Mouse (Mus musculus) G1E (cell line): ENCODE measurements around the gene Mid1ip1. TPM values are rescaled to one million over a fixed set of nuclear protein-coding genes. Genes with fewer than 3 reads are reported as not detected.
A peak's percentile ranks its signal among the peaks of the same experiment; 100 is the strongest.

ENCODE experiments used
- ATAC-seq: 2 replicates; pipeline ENCODE4 v1.8.0; 2016; ENCODE audit warnings: mild to moderate bottlenecking; ENCODE audit not compliant: insufficient number of reproducible peaks, poor library complexity, low FRiP score, severe bottlenecking; ENCODE audit errors: extremely low read depth
- DNase-seq: peaks from one replicate; pipeline ENCODE4 v3.0.0; 2012; ENCODE audit warnings: low spot score
- H3K27me3 ChIP-seq: 2 replicates; pipeline ENCODE4 v1.6.1; 2012; ENCODE audit warnings: mild to moderate bottlenecking, low read length, inconsistent platforms; ENCODE audit not compliant: insufficient read depth
- H3K36me3 ChIP-seq: replicated peaks from 2 replicates; pipeline ENCODE3; 2012; ENCODE audit warnings: mild to moderate bottlenecking, inconsistent platforms
- H3K4me1 ChIP-seq: 2 replicates; pipeline ENCODE4 v1.6.1; 2012; ENCODE audit warnings: low read depth, low read length, inconsistent platforms, mixed read lengths; ENCODE audit not compliant: insufficient read depth
- H3K4me3 ChIP-seq: 2 replicates; pipeline ENCODE4 v1.5.1; 2012; ENCODE audit warnings: low read depth, mild to moderate bottlenecking, inconsistent platforms, low read length, moderate library complexity, mixed read lengths
- H3K9me3 ChIP-seq: replicated peaks from 2 replicates; pipeline ENCODE4 v1.6.1; 2012; ENCODE audit warnings: inconsistent platforms
- CTCF ChIP-seq: IDR thresholded peaks from 2 replicates; pipeline ENCODE4 v1.5.1; 2012; ENCODE audit warnings: low read depth, low read length, inconsistent platforms, mixed read lengths
- GATA1 ChIP-seq: IDR thresholded peaks from 2 replicates; pipeline ENCODE4 v1.6.1; 2012; ENCODE audit warnings: borderline replicate concordance, low read length, inconsistent platforms, mixed read lengths
- GATA2 ChIP-seq: IDR thresholded peaks from 2 replicates; pipeline ENCODE4 v1.6.1; 2012; ENCODE audit warnings: low read depth, low read length, inconsistent platforms, borderline replicate concordance
- POLR2AphosphoS5 ChIP-seq: IDR thresholded peaks from 2 replicates; pipeline ENCODE4 v1.6.1; 2012; ENCODE audit warnings: low read depth, low read length, inconsistent platforms; ENCODE audit not compliant: insufficient replicate concordance
- TAL1 ChIP-seq: conservative IDR thresholded peaks from 2 replicates; pipeline ENCODE4 v1.6.1; 2012; ENCODE audit warnings: low read depth, low read length, inconsistent platforms, mixed read lengths
- polyA plus RNA-seq: library from polyadenylated mRNA; stranded (reverse); fragments of >175 nt; gene quantifications from 2 replicates; pipeline ENCODE4 v1.2.3, GENCODE M21; 2012
- total RNA-seq, 2 experiments: library from RNA; stranded (forward) in 1 of 2; stranded (reverse) in 1 of 2; fragments of 200-1000 nt in 1 of 2; fragments of >200 nt in 1 of 2; fragmentation: Nextera tagmentation in 1 of 2; gene quantifications; 2 replicates each; pipeline ENCODE4 v1.2.3; 2014 to 2017

Mid1ip1 gene
- total and polyA plus RNA-seq, 3 experiments: 14.3 to 59.2 (median 39.6) TPM

DNA sequence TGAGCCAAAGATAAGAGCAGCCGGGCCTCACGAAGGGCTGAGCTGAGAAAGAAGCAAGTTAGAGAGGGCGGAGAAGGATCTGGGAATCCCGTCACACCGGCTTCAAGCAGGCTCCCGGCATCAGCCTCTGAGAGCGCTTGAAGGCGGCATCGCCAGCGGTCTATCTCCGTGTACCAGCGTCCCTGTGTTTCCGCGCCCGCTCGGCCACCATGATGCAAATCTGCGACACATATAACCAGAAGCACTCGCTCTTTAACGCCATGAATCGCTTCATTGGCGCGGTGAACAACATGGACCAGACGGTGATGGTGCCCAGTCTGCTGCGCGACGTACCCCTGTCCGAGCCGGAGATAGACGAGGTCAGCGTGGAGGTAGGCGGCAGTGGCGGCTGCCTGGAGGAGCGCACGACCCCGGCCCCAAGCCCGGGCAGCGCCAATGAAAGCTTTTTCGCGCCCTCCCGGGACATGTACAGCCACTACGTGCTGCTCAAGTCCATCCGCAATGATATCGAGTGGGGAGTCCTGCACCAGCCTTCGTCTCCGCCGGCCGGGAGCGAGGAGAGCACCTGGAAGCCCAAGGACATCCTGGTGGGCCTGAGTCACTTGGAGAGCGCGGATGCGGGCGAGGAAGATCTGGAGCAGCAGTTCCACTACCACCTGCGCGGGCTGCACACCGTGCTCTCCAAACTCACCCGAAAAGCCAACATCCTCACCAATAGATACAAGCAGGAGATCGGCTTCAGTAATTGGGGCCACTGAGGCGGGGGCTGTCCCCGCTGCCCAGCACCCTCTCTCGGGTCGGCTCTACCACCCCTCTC lies 3.4 kb downstream of the Mid1ip1 start:
- peak overlapping the region; percentile 78 for H3K4me3 ChIP-seq
- H3K27me3 ChIP-seq: no peaks in the 10 kb centered on the region
- TF ChIP-seq GATA2: no peak
- no peak for TF ChIP-seq CTCF
- no peak for TF ChIP-seq TAL1
- no peak for TF ChIP-seq POLR2AphosphoS5
- no peak for TF ChIP-seq GATA1
- peaks cover 17% of the 10 kb centered on the region; the same call in 1 of the 2 replicates for H3K4me1 ChIP-seq
- ATAC-seq (no peak), DNase-seq (no peak)
- no peaks in the 10 kb centered on the region for H3K9me3 ChIP-seq
- H3K36me3 ChIP-seq: peaks cover 7% of the 10 kb centered on the region

DNA sequence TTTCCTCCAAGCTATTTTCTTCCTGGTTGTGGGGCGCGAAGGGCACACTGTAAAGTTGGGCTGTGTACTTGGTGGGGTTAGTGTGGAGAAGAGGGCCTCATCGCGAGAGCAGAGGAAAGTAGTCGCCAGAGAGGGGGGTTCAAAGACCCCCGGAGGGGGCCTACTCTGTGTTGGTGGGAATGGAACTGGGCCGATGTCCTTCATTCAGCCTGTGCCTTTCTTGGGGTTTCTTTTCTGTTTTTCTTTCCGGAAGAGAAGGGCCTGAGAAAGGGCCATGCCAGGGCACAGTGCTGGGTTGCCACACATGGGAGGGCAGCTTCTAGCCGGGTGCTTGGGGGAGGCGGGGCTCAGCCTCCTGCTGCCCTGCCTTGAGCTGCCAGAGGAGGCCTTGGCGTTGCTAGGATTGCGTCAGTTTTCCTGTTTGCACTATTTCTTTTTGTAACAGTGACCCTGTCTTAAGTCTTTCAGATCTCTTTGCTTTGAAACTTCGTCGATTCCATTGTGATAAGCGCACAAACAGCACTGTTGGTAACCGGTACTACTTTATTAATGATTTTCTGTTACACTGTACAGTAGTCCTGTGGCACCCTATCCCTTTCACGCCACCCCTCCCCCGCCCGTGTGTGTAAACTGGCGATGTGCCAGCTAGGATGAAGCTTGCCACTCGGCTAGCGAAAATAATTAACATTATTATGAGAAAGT lies 4.2 kb downstream of the Mid1ip1 start:
- ATAC-seq: peak; percentile 50
- H3K27me3 ChIP-seq: no peaks in the 10 kb centered on the region
- peak overlapping the region; percentile 78 for H3K4me3 ChIP-seq
- TF ChIP-seq GATA1: no peak
- no peak for TF ChIP-seq POLR2AphosphoS5
- TF ChIP-seq TAL1: no peak
- no peak for TF ChIP-seq CTCF
- TF ChIP-seq GATA2: no peak
- peaks cover 15% of the 10 kb centered on the region; the same call in 1 of the 2 replicates for H3K4me1 ChIP-seq
- DNase-seq: peak; percentile 19
- peaks cover 7% of the 10 kb centered on the region for H3K36me3 ChIP-seq
- H3K9me3 ChIP-seq: no peaks in the 10 kb centered on the region

- no peak for DNase-seq
- H3K4me1 ChIP-seq: peaks cover 11% of the 10 kb centered on the region; the same call in 1 of the 2 replicates
- no peak overlapping the region for H3K4me3 ChIP-seq
These were observed 5.6 kb downstream of the Mid1ip1 start for GRCm38 (mm10) chrX:10720391-10720790.

GRCm38 (mm10) chrX:10724571-10724970 lies 9.8 kb downstream of the Mid1ip1 start:
- Histone ChIP-seq H3K4me3 (no peak overlapping the region), H3K27me3 (no peaks in the 10 kb centered on the region), H3K4me1 (peaks cover 14% of the 10 kb centered on the region; the same call in 1 of the 2 replicates), H3K9me3 (no peaks in the 10 kb centered on the region), H3K36me3 (no peaks in the 10 kb centered on the region)
- TF ChIP-seq TAL1: no peak
- TF ChIP-seq GATA1: no peak
- TF ChIP-seq CTCF: no peak
- TF ChIP-seq POLR2AphosphoS5: no peak
- TF ChIP-seq GATA2: no peak
- ATAC-seq (no peak), DNase-seq (no peak)

More at GRCm38 (mm10) chrX:10720391-10720790, 5.6 kb downstream of the Mid1ip1 start:
- no peaks in the 10 kb centered on the region for H3K9me3 ChIP-seq
- peaks cover 7% of the 10 kb centered on the region for H3K36me3 ChIP-seq
- TF ChIP-seq CTCF (no peak), GATA1 (no peak), TAL1 (no peak), GATA2 (no peak), POLR2AphosphoS5 (no peak)
- no peak for ATAC-seq
- no peaks in the 10 kb centered on the region for H3K27me3 ChIP-seq

DNA sequence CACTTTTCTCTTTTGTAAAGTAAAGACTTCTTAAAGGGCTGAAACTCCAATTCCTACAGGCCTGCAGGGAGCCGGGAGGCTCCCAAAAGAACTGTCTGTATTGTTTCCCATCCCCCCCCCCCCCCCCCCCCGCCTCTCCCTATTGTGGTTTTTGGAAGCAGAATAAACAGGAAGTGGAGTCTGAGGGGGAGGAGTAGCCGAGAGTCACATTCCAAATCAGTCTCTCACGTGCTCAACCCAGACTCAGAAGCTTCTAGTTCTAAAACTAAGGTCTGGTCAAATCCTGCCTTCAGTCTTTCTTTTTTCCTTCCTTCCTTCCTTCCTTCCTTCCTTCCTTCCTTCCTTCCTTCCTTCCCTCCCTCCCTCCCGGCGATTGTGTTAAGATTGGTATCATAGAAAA lies 14.7 kb downstream of the Mid1ip1 start:
- no peak for DNase-seq
- Histone ChIP-seq H3K4me1 (peaks cover 10% of the 10 kb centered on the region; the same call in 1 of the 2 replicates), H3K4me3 (no peak overlapping the region), H3K9me3 (no peaks in the 10 kb centered on the region), H3K36me3 (no peaks in the 10 kb centered on the region), H3K27me3 (no peaks in the 10 kb centered on the region)
- TF ChIP-seq TAL1 (no peak), GATA2 (no peak)
- ATAC-seq: no peak

DNA sequence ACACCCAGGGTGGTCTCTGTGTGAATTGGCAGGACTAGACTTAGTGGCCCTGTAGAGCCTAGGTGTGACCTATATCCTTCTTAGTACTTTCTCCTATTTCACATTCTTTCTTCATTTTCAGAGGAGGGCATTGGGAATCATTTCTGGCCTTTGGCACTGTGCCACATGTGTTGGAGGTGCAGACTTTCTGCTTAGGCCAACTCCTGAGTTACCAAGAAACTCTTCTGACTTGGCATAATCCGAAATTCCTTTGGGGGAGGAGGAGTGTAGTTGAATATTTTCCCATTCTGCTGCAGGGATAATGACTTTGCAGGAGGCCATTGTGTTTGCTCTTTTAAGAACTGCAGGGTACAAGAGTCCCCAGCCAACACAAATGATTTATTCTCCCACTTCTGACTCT lies 19.6 kb downstream of the Mid1ip1 start:
- no peak for TF ChIP-seq GATA2
- no peak for TF ChIP-seq GATA1
- no peak for TF ChIP-seq POLR2AphosphoS5
- TF ChIP-seq CTCF: no peak
- no peak for TF ChIP-seq TAL1
- DNase-seq: no peak
- no peaks in the 10 kb centered on the region for H3K36me3 ChIP-seq
- peaks cover 4% of the 10 kb centered on the region; the same call in 1 of the 2 replicates for H3K4me1 ChIP-seq
- H3K27me3 ChIP-seq: no peaks in the 10 kb centered on the region
- no peak for ATAC-seq
- no peak overlapping the region for H3K4me3 ChIP-seq
- no peaks in the 10 kb centered on the region for H3K9me3 ChIP-seq
